18 mouse cellular contexts compared by ENCODE assay signal in the genomic region with DNA sequence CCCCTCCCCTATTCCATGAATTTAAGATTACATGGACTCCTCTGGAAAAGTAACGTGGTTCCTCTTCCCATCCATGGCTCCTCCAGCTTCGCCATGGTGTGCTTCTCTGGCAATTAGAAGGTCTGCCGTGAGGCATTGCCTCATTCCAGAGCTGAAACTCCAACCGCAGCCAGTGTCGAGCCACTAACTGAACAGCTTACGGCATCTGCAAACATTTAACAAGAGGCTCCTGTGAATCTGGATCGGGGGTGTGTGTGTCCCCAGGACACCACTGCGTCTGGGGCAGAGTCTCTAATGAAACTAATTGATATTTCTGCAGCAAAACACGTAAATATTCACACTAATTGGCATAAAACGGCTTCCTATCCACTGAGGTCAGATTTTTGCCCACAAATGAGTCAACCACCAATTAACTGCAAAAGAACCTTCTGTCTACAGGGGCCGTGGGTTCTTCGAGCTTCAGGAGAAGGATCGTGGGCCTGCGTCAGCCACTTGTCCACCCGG.
"Had no signal": no experiment of that assay in that cellular context is flagged by ENCODE, and none has a peak within 500 bp of the region (broad histone marks: within the 10 kb centered on the region; RNA-seq: fewer than 3 reads in every experiment).

No protein-coding gene starts in this region.

- H3K9ac ChIP-seq: limb, embryonic 15.5 days; liver, embryonic 13.5 days; liver, postnatal 0 days; lung, embryonic 15.5 days; midbrain, embryonic 15.5 days; neural tube, embryonic 12.5 days had no signal

- H3K27ac ChIP-seq: kidney, postnatal 0 days; layer of hippocampus, adult 2 months; limb, embryonic 15.5 days; liver, embryonic 13.5 days; lung, embryonic 15.5 days; macrophage; midbrain, embryonic 15.5 days; neural tube, embryonic 12.5 days had no signal

- H3K4me1 ChIP-seq: liver, embryonic 13.5 days; lung, embryonic 15.5 days; megakaryocyte, embryonic 14.5 days; midbrain, embryonic 15.5 days; neural tube, embryonic 12.5 days had no signal

- DNase-seq: kidney, adult 9 months; kidney, postnatal 36 days; liver, embryonic 13.5 days; liver, postnatal 0 days; lung, postnatal 14 days; right cerebral cortex, postnatal 4 days; spleen, adult 18-20 months; thymus, adult 18-20 months; thymus, postnatal 14 days had no signal

- ATAC-seq: liver, postnatal 0 days; midbrain, embryonic 15.5 days had no signal

- H3K27me3 ChIP-seq: limb, embryonic 15.5 days; liver, embryonic 13.5 days; lung, embryonic 15.5 days; midbrain, embryonic 15.5 days; neural tube, embryonic 12.5 days had no signal

- H3K4me2 ChIP-seq: limb, embryonic 15.5 days; liver, embryonic 13.5 days; lung, embryonic 15.5 days; midbrain, embryonic 11.5 days; midbrain, embryonic 15.5 days; neural tube, embryonic 12.5 days had no signal

- H3K36me3 ChIP-seq: limb, embryonic 15.5 days; liver, embryonic 13.5 days; lung, embryonic 15.5 days; midbrain, embryonic 15.5 days; neural tube, embryonic 12.5 days had no signal

- H3K9me3 ChIP-seq: limb, embryonic 15.5 days; liver, embryonic 13.5 days; lung, embryonic 15.5 days; midbrain, embryonic 15.5 days; neural tube, embryonic 12.5 days had no signal

- H3K4me3 ChIP-seq: layer of hippocampus, adult 2 months; limb, embryonic 15.5 days; liver, embryonic 13.5 days; lung, embryonic 15.5 days; megakaryocyte, embryonic 14.5 days; midbrain, embryonic 15.5 days; neural tube, embryonic 12.5 days had no signal
